Mouse (Mus musculus): ENCODE measurements around the gene Sirt3. TPM values are rescaled to one million over a fixed set of nuclear protein-coding genes. Genes with fewer than 3 reads are reported as not detected.

Sirt3 gene
- polyA plus RNA-seq, 1 experiment from 2014 or later: 25.7 TPM

DNA sequence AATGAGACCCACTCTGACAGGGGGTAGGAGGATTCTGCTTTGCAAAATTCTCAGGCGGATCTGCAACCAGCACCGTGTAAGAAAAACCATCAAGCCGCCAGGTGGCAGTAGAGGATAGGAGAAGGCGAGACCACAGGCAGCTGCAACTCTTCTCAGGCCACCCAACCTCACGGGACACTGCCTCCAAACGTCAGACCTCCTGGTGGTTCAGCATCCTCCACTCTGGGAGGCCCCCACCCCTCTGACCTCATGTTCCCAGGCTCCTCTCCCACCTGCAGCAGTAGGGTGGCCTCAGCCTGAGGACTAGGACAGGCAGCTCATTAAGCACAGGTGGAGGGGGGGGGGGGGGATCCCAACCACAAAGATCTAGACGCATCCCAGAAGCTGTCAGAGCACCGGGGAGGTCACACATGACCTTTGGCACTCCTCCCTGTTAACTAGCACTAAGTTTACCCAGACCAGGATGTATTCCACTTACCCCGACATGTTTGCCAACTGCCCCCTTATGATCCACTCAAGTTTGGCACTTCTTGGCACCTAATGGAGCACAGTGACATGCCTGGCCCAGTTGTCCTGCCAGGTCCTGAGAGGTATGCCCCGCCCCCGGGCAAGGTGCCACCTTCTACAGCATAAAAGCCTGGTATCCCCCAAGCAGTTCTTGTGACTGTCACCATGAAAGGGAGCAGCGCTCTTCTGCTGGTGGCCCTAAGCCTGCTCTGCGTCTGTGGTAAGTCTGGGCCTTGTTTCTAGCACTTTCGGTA is 37.0 kb downstream of the Sirt3 start, which contains the start of gene Scgb1c1:
Gene Scgb1c1, plus strand, starts transcription at position 643 of the 761 bp plus-strand sequence.
- ATAC-seq (ENCODE audit: insufficient read depth, low FRiP score, low read depth): peak; percentile 76
- H3K9me3 ChIP-seq: no peaks in the 10 kb centered on the region
- no peak within 1 kb of the TSS for H3K9ac ChIP-seq
- no peaks in the 10 kb centered on the region for H3K36me3 ChIP-seq
- no peak within 1 kb of the TSS for H3K4me3 ChIP-seq (replicated peaks)
- H3K27me3 ChIP-seq (replicated peaks): 0 out of 2 replicates have a peak, but pooled peaks cover 6% of the 10 kb centered on the region
- H3K4me2 ChIP-seq: no peak within 1 kb of the TSS
- WGBS: 27% methylated on average over 14 of the region's 14 CpGs
- H3K4me1 ChIP-seq: 0 out of 2 replicates have a peak, but pooled peaks cover 6% of the 10 kb centered on the region
- H3K27ac ChIP-seq: no peak within 1 kb of the TSS

DNA sequence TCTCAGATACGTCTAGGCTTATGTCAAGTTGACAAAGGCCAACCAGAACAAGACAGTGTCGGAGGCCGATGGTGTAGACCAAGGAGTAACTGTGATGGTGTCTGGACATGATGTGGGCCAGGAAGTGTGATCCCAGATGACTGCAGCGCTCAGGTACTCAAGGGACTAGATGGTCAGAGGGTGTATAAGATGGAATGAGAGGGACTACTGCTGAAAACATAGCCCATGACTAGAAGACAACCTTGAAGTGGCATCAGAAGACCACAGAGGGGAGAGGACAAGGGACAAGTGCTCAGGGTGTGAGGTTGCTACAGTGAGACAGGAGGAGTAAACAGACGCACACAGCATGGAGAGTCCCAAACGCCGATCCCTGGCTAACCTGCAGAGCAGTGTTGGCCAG is 38.3 kb downstream of the Sirt3 start:
- Histone ChIP-seq H3K9ac (no peak overlapping the region), H3K27ac (no peak overlapping the region), H3K4me1 (0 out of 2 replicates have a peak, but pooled peaks cover 6% of the 10 kb centered on the region), H3K27me3 (replicated peaks) (0 out of 2 replicates have a peak, but pooled peaks cover 6% of the 10 kb centered on the region), H3K4me3 (replicated peaks) (no peak overlapping the region), H3K9me3 (no peaks in the 10 kb centered on the region), H3K36me3 (no peaks in the 10 kb centered on the region), H3K4me2 (no peak overlapping the region)
- WGBS: 64% methylated on average over 7 of the region's 7 CpGs
- ATAC-seq (ENCODE audit: insufficient read depth, low FRiP score, low read depth): no peak

GRCm38 (mm10) chr7:140840750-140841735 is 41.1 kb downstream of the Sirt3 start:
- Histone ChIP-seq H3K9ac (no peak overlapping the region), H3K36me3 (no peaks in the 10 kb centered on the region), H3K27me3 (replicated peaks) (0 out of 2 replicates have a peak, but pooled peaks cover 6% of the 10 kb centered on the region), H3K9me3 (no peaks in the 10 kb centered on the region), H3K4me1 (0 out of 2 replicates have a peak, but pooled peaks cover 6% of the 10 kb centered on the region), H3K4me2 (peak overlapping the region; percentile 24), H3K4me3 (replicated peaks) (no peak overlapping the region), H3K27ac (no peak overlapping the region)
- 34% methylated on average over 18 of the region's 19 CpGs for WGBS
- peak; percentile 63; the same call in 1 of the 2 replicates for ATAC-seq (ENCODE audit: insufficient read depth, low FRiP score, low read depth)

DNA sequence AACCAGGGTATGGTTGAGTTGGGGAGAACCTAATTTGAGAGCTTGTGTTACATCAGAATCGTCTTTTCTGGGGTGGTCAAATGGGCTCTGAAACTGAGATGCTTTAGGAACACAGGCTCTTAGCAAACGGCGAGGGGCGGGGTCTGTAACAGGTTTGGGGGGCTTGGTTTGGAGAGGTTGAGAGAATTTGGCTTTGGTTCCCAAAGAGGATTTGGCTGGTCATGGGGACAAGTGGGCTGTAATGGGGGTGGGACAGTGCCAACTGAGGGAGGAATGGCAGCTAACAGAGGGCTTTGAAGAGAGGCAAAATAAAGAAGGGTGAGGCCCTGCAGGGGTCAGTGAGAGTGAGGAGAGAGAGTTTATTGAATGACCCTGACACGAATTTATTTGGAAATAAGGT is 42.6 kb downstream of the Sirt3 start:
- no peak overlapping the region for H3K27ac ChIP-seq
- H3K4me3 ChIP-seq (replicated peaks): no peak overlapping the region
- no peak overlapping the region for H3K9ac ChIP-seq
- ATAC-seq (ENCODE audit: insufficient read depth, low FRiP score, low read depth): no peak
- H3K9me3 ChIP-seq: no peaks in the 10 kb centered on the region
- no peak overlapping the region for H3K4me2 ChIP-seq
- H3K4me1 ChIP-seq: 0 out of 2 replicates have a peak, but pooled peaks cover 6% of the 10 kb centered on the region
- H3K27me3 ChIP-seq (replicated peaks): 0 out of 2 replicates have a peak, but pooled peaks cover 3% of the 10 kb centered on the region
- 56% methylated on average over 5 of the region's 5 CpGs for WGBS
- no peaks in the 10 kb centered on the region for H3K36me3 ChIP-seq

DNA sequence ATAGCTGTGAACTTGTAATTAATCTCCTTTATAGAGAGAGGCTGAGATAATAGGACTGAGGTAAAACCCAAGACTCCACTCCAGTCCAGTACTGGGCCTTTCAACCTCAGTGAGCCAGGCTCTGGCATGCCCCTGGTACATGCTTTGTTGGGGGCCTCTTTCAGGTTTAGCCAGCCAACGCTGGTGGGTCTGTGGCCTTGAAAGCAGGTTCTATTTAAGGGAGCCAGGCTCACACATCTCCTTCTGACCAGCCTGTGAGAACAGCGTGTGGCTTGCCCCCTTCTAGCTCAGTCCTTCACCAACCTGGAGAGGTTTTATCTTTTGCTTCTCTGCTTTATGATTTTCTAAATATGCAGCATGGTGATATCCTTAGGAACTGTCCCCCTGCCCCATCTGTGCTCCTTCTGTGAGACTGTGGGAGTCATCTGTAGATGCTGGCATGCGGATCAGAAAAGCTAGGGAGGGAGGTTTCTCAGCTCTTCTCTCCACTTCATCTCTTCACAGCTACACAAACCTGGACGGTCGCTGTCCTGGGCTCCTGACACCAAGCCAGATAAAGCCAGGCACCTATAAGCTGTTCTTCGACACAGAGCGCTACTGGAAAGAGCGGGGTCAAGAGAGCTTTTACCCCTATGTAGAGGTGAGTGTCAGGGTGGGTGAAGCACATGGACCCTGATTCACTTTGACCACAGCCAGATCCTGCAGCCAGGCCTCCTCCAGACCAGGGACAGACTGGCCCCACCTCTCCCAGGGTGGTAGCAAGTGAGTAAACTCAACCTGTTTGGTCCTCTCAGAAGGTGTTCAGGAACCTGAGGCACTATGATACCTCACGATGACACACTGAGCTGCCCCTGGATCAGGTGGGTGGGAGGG is 45.6 kb downstream of the Sirt3 start:
- Histone ChIP-seq H3K27me3 (replicated peaks) (no peaks in the 10 kb centered on the region), H3K4me1 (0 out of 2 replicates have a peak, but pooled peaks cover 3% of the 10 kb centered on the region), H3K27ac (no peak overlapping the region), H3K4me2 (no peak overlapping the region), H3K4me3 (replicated peaks) (no peak overlapping the region), H3K36me3 (no peaks in the 10 kb centered on the region), H3K9me3 (no peaks in the 10 kb centered on the region), H3K9ac (no peak overlapping the region)
- no peak for ATAC-seq (ENCODE audit: insufficient read depth, low FRiP score, low read depth)
- 82% methylated on average over 9 of the region's 9 CpGs for WGBS

- WGBS: 63% methylated on average over 2 of the region's 2 CpGs
- H3K4me3 ChIP-seq (replicated peaks): 0 out of 2 replicates have a peak overlapping the region, but pooled peaks have one; percentile 19
- ATAC-seq (ENCODE audit: insufficient read depth, low FRiP score, low read depth): no peak
Observed at GRCm38 (mm10) chr7:140835758-140836087, 46.4 kb downstream of the Sirt3 start.

DNA sequence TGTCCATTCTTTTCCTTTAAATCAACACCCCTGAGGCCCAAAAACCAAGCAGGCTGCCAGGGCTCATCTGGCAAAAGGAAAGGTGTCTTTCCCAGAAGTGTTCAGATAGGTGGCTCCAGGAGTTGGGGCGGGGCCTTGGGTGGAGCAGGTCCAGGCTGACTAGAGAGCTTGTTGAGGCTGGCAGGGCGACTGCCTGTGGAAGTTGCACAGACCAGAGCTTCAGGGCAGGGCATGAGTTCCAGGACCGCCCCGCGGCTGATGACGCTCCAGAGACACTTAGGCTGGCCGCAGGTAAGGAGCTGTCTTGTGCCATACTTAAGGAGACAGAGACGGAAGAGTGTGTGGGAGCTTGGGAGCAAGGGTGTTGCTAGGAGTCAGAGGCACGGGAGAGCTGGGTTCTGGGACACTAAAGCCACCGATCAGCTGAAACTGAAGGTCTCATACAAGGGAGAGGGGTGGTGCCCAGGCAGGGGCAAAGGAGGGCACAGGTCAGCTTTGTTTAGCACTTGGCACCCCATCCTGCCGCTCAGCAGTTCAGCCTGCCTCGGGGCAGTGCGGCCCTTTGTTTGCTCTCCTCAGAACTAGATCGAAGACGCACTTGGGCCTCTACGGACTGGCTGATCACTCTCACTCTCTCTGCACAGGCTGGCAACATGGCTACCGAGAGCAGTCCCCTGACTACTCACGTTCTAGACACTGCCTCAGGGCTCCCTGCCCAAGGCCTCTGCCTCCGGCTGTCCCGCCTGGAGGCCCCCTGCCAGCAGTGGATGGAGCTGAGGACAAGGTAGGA is 46.9 kb downstream of the Sirt3 start, which contains the start of gene Urah:
Gene Urah, plus strand, starts transcription at position 51 of the 790 bp plus-strand sequence.
- no peaks in the 10 kb centered on the region for H3K27me3 ChIP-seq (replicated peaks)
- ATAC-seq (ENCODE audit: insufficient read depth, low FRiP score, low read depth): peak; percentile 76
- no peaks in the 10 kb centered on the region for H3K9me3 ChIP-seq
- H3K27ac ChIP-seq: peak within 1 kb of the TSS; percentile 31; the same call in 1 of the 2 replicates
- H3K4me1 ChIP-seq: no peaks in the 10 kb centered on the region
- peak within 1 kb of the TSS; percentile 19; the same call in 1 of the 2 replicates for H3K4me3 ChIP-seq (replicated peaks)
- 39% methylated on average over 20 of the region's 20 CpGs for WGBS
- peak within 1 kb of the TSS; percentile 8; the same call in 1 of the 2 replicates for H3K9ac ChIP-seq
- no peaks in the 10 kb centered on the region for H3K36me3 ChIP-seq
- H3K4me2 ChIP-seq: peak within 1 kb of the TSS; percentile 39

More at GRCm38 (mm10) chr7:140835758-140836087, 46.4 kb downstream of the Sirt3 start:
- Histone ChIP-seq H3K9me3 (no peaks in the 10 kb centered on the region), H3K9ac (peak overlapping the region; percentile 8; the same call in 1 of the 2 replicates), H3K4me1 (no peaks in the 10 kb centered on the region), H3K4me2 (peak overlapping the region; percentile 39), H3K27me3 (replicated peaks) (no peaks in the 10 kb centered on the region), H3K27ac (no peak overlapping the region), H3K36me3 (no peaks in the 10 kb centered on the region)

DNA sequence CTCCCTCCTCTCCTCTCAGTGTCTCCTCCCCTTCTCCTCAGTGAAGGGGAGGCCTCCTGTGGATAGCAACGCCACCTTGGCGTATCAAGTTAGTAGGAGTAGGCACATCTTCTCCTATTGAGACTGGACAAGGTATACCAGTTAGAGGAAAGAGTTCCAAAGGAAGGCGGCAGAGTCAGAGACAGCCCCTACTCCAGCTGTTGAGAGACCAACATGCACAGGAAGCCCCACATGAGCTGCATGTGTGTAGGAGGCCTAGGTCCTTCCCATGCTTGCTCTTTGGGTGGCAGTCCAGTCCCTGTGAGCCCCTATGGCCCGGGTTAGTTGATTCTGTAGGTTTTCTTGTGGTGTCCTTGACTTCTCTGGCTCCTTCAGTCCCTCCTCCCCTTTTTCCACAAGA is 48.8 kb downstream of the Sirt3 start:
- WGBS: 88% methylated on average over 4 of the region's 4 CpGs
- Histone ChIP-seq H3K4me2 (no peak overlapping the region), H3K4me3 (replicated peaks) (no peak overlapping the region), H3K9me3 (no peaks in the 10 kb centered on the region), H3K27me3 (replicated peaks) (no peaks in the 10 kb centered on the region), H3K9ac (no peak overlapping the region), H3K36me3 (no peaks in the 10 kb centered on the region), H3K4me1 (no peaks in the 10 kb centered on the region), H3K27ac (no peak overlapping the region)
- ATAC-seq (ENCODE audit: insufficient read depth, low FRiP score, low read depth): no peak

DNA sequence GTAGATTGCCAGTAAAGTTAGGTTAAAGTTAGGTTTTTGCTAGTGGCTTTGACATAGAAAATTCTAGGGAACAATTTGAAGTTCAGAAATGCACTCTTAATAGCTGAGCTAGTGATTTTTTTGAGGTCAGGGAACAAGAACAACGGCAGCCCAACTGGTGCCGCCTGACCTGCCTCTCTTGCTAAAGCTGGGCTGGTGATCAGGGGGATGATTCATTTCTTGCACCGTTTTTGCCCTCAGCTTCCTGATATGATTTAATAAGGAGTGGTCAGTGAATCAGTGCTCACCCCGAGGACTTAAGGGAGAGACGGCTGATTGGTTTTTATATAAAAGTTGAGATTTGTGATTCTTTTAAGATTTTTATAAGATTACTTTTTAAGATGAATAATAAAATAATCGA is 50.7 kb downstream of the Sirt3 start:
- Histone ChIP-seq H3K4me1 (no peaks in the 10 kb centered on the region), H3K4me2 (no peak overlapping the region), H3K27ac (no peak overlapping the region), H3K27me3 (replicated peaks) (no peaks in the 10 kb centered on the region), H3K9me3 (no peaks in the 10 kb centered on the region), H3K4me3 (replicated peaks) (no peak overlapping the region), H3K9ac (no peak overlapping the region), H3K36me3 (no peaks in the 10 kb centered on the region)
- ATAC-seq (ENCODE audit: insufficient read depth, low FRiP score, low read depth): no peak
- 57% methylated on average over 6 of the region's 6 CpGs for WGBS

- Histone ChIP-seq H3K9ac (no peak overlapping the region), H3K4me2 (no peak overlapping the region), H3K27me3 (replicated peaks) (no peaks in the 10 kb centered on the region), H3K36me3 (no peaks in the 10 kb centered on the region), H3K9me3 (no peaks in the 10 kb centered on the region), H3K4me3 (replicated peaks) (no peak overlapping the region), H3K4me1 (no peaks in the 10 kb centered on the region), H3K27ac (no peak overlapping the region)
- 30% methylated on average over 8 of the region's 8 CpGs for WGBS
- ATAC-seq (ENCODE audit: insufficient read depth, low FRiP score, low read depth): no peak
Observed at GRCm38 (mm10) chr7:140828171-140828881, 53.8 kb downstream of the Sirt3 start.
